Mouse (Mus musculus) induced T-regulatory cell, adult 2 months (primary cell): Measurements from ENCODE around the gene Cpm.
"Not testable (repeated sequence)": the region's sequence is repeated elsewhere in the genome, so short reads cannot be mapped to it uniquely, and the experiment has no call there.

ENCODE experiments used
- DNase-seq: peaks from one replicate; pipeline ENCODE4 v3.0.0-alpha.2; 2012; ENCODE audit warnings: low read depth

Cpm gene

DNA sequence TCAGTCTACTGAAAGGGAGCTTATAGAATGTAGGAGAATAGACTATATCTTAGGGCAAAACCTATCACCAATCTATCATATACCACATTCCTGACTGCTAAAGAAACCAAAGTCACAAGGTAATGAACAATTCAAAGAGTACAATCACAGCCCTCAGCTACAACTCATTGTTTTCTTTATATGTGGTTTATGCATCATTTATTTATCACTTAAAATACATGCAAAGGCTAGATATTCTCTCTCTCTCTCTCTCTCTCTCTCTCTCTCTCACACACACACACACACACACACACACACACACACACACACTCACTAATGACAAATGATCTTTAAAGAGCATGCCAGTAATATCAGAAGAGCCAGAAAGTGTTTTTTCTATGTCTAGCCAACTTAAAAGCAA is 76.5 kb downstream of the Cpm start:
- DNase-seq, result no peak

- no peak for DNase-seq
Measured at GRCm38 (mm10) chr10:117706440-117706839, 77.1 kb downstream of the Cpm start.

- DNase-seq, result no peak
Measured at GRCm38 (mm10) chr10:117707114-117707838, 78.0 kb downstream of the Cpm start.

- DNase-seq, result no peak
Measured at GRCm38 (mm10) chr10:117708376-117708775, 79.1 kb downstream of the Cpm start.

DNA sequence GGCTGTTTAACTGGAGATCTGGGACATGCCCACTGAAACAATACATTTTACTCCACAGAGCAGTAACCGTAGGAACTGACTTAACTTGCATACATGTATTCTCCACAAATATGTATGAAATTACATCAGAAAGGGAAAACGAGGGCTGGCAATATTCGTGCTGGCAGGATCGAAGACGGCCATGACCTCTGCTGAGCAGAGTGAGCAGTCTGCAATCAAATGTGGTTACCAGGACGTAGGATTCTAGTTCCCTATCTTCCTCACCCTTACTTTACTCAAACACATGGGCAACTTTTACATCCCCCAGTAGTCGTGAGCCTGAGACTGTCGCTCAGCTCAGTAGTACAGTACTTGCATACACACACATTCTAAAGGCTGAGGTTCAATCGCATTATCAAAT is 79.6 kb downstream of the Cpm start:
- no peak for DNase-seq

- DNase-seq, result peak; percentile 68
Measured at GRCm38 (mm10) chr10:117709326-117709830, 80.1 kb downstream of the Cpm start.

- peak; percentile 85 for DNase-seq
Measured at GRCm38 (mm10) chr10:117709930-117710603, 80.8 kb downstream of the Cpm start.

GRCm38 (mm10) chr10:117710604-117711141 is 81.4 kb downstream of the Cpm start, which contains the start of gene Mdm2:
TSS of gene Mdm2 (minus strand) at chr10:117710758.
- DNase-seq, result peak; percentile 97

DNA sequence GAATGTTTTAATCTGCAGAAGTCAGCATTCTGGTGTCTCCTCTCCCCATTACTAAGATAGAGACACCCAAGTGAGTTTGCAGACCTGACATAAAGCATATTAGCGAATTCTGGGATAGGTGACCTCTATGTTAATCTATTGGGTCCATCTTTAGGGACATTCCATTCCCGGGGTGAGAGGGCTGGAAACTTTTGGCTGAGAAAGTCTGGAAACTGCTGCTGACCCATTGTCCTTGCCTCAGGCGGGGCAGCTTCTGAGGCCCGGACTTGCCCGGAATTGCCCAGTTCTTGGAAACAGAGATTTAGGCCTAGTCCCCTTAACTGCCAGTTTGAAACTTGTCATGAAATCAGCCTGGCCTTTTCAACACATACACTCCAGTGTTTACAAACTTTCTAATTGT is 82.1 kb downstream of the Cpm start:
- no peak for DNase-seq

GRCm38 (mm10) chr10:117712191-117712754 is 83.0 kb downstream of the Cpm start:
- DNase-seq, result no peak

GRCm38 (mm10) chr10:117712871-117713270 is 83.6 kb downstream of the Cpm start:
- no peak for DNase-seq

GRCm38 (mm10) chr10:117713466-117713865 is 84.2 kb downstream of the Cpm start:
- DNase-seq, result no peak

DNA sequence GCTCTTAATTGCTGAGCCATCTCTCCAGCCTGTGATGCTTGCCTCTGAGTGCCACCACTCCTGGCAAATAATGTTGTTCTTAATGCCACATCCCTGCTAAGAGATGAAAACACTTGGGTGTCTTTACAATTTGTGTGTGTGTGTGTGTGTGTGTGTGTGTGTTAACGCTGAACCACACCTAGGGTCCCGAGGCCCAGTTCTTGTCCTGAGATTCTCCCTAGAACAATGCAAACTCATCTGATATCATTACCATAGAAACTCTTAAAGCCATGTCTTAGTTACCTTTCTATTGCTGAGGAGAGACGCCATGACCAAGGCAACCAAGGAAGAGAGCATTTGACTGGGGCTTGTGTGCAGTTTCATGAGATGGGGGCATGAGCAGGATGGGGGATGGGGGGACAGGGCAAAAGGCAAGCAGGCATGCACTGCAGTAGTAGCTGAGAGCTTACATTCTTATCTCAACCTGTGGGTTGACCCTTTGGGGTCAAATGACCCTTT is 84.8 kb downstream of the Cpm start:
- no peak for DNase-seq

- DNase-seq, result peak; percentile 72
Measured at GRCm38 (mm10) chr10:117714928-117715500, 85.7 kb downstream of the Cpm start.

DNA sequence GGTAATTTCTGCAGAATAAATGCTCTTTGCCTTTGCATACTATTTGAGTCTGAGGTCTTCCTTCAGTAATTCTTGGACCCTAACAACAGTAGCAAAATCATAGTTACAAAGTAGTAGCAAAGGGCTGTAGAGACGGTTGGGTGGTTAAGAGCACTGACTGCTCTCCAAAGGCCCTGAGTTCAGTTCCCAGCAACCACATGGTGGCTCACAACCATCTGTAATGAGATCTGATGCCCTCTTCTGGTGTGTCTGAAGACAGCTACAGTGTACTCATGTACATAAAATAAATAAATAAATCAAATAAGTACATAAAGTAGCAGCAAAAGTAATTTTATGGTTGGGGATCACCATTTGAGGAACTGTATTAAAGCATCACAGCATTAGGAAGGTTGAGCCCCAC is 86.4 kb downstream of the Cpm start:
- not testable (repeated sequence) for DNase-seq

DNA sequence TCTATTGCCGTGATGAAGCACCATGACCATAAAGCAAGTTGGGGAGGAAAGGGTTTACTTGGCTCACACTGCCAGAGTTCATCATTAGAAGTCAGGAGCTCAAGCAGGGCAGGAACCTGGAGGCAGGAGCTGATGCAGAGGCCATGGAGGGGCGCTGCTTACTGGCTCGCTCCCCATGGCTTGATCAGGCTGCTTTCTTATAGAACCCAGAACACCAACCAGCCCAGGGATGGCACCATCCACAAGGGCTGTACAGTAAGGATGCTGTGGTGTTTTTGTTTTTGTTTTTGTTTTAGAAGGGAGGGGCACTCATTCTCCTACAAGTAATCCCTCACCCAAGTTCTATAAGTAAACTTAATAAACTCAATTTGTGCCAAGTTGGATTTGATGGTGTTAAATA is 87.4 kb downstream of the Cpm start:
- DNase-seq, result no peak

GRCm38 (mm10) chr10:117717583-117717982 is 88.3 kb downstream of the Cpm start:
- no peak for DNase-seq

DNA sequence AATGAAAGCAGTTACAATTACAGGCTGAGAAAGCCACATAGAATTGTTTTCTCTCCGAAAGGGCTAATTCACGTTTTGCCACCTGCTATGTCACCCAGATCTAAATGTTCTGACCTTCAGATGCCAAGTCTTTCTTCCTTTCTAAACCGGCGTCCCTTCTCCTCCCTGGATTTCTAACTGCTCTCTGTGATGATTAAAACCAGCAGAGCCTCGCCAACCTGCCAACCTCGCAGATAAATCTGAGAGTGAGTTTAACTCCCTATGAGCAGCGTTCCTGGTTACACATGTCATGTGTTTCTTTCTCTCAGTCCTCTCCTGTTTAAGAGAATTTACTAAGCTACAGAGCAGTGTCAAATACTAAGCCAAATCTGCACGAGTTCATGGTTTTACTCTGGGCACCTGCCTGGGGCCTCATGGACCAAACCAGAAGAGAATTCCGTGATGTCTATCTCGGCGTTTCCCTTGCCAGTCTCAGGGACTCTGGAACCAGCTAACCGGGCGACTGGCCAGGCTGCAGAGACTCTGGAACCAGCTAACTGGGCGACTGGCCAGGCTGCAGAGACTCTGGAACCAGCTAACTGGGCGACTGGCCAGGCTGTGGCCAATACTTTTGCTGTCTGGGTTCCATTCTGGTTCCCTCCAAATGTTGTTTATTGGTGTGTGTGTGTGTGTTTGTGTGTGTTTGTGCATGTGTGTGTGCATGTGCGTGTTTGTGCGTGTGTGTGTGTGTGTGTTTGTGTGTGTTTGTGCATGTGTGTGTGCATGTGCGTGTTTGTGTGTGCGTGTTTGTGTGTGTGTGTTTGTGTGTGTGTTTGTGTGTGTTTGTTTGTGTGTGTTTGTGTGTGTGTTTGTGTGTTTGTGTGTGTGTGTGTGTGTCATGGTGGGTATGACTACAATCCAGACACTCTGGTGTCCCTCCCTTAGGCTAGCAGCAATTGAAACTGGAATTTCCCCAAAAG is 89.1 kb downstream of the Cpm start:
- DNase-seq, result no peak

DNA sequence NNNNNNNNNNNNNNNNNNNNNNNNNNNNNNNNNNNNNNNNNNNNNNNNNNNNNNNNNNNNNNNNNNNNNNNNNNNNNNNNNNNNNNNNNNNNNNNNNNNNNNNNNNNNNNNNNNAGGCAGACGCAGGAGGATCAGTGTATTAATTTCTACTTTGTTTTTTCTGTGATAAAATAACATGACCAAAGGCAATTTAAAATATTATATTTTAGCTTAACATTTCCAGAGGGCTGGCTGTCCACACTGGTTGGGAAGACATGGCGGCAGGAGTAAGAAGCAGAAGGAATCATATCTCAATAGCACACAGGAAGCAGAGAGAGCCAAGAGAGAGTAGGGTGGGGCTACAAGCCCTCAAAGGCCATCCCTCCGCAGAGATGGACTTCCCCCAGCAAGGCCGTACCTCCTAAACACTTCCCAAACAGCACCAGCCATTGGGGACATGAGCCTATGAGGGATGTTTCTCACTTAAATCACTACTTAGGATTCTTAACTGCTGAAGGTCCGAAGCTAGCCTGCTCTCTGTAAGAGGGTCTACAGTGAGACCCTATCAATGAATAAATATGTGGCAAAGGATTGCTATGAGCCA is 94.9 kb downstream of the Cpm start:
- no peak for DNase-seq

GRCm38 (mm10) chr10:117724804-117725361 is 95.6 kb downstream of the Cpm start:
- no peak for DNase-seq
